In the genomic region with DNA sequence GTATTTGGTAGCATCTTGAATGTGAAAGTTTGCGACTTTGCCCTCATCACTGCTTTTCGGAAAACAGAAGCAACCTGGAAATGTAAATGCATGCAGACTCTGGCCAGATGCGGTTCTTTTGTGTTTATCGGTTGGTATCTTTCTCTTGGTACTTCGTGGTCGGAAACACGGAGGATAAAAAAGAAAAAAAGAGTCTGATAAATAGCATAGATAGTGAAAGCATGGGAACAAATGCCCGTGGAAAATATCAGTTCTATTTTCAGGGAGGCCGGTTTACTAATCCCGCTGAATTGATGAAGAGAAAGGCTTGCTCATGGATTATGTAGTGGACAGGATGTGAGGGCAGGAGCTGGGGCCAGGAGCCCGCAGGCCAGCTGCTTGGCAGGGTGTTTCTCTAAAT, we compare ENCODE assay signal across 8 mouse cellular contexts. TPM values are rescaled to one million over a fixed set of nuclear protein-coding genes. Genes with fewer than 3 reads are reported as not detected.
DNase-seq lines count a peak whose midpoint lies in the region; ATAC-seq and TF ChIP-seq lines count a peak whose summit lies in the region.

No protein-coding gene starts in this region.

- WGBS in spleen, adult 2 months: 6% methylated on average over 11 of the region's 11 CpGs
- WGBS in embryonic facial prominence, embryonic 15.5 days: under 1% methylated on average over 11 of the region's 11 CpGs
- WGBS in intestine, postnatal 0 days: 3% methylated on average over 11 of the region's 11 CpGs
- under 1% methylated on average over 11 of the region's 11 CpGs for WGBS in neural tube, embryonic 15.5 days

- no peak for TF ChIP-seq CTCF in spleen, adult 2 months (IDR thresholded peaks at IDR 0.05; ENCODE audit: extremely low read depth, insufficient read depth, insufficient read length, insufficient replicate concordance)
- TF ChIP-seq CTCF in intestine, postnatal 0 days (IDR thresholded peaks at IDR 0.05; ENCODE audit: low read depth): no peak

- H3K36me3 ChIP-seq in spleen, adult 2 months (ENCODE audit: control insufficient read depth, insufficient read depth, low read length): no peaks in the 10 kb centered on the region
- H3K36me3 ChIP-seq in embryonic facial prominence, embryonic 15.5 days: no peaks in the 10 kb centered on the region
- peaks cover under 1% of the 10 kb centered on the region; the same call in 1 of the 2 replicates for H3K36me3 ChIP-seq in intestine, postnatal 0 days (ENCODE audit: control insufficient read depth, insufficient read depth)
- no peaks in the 10 kb centered on the region for H3K36me3 ChIP-seq in neural tube, embryonic 15.5 days

- H3K9me3 ChIP-seq in embryonic facial prominence, embryonic 15.5 days (replicated peaks): no peaks in the 10 kb centered on the region
- no peaks in the 10 kb centered on the region for H3K9me3 ChIP-seq in intestine, postnatal 0 days (ENCODE audit: control insufficient read depth)
- H3K9me3 ChIP-seq in neural tube, embryonic 15.5 days (replicated peaks): no peaks in the 10 kb centered on the region

- H3K9ac ChIP-seq in embryonic facial prominence, embryonic 15.5 days: peak overlapping the region; percentile 82
- H3K9ac ChIP-seq in intestine, postnatal 0 days (ENCODE audit: low read depth, low read length): peak overlapping the region; percentile 78; the same call in 1 of the 2 replicates
- peak overlapping the region; percentile 78 for H3K9ac ChIP-seq in neural tube, embryonic 15.5 days (replicated peaks)

- no peak for ATAC-seq in embryonic facial prominence, embryonic 15.5 days (ENCODE audit: insufficient number of reproducible peaks, low FRiP score, low TSS enrichment, low read depth)
- ATAC-seq in intestine, postnatal 0 days: no peak
- ATAC-seq in neural tube, embryonic 15.5 days (ENCODE audit: low FRiP score): no peak

- peaks cover 11% of the 10 kb centered on the region for H3K27me3 ChIP-seq in spleen, adult 2 months (ENCODE audit: control insufficient read depth, insufficient read depth, low read length)
- no peaks in the 10 kb centered on the region for H3K27me3 ChIP-seq in embryonic facial prominence, embryonic 15.5 days
- no peaks in the 10 kb centered on the region for H3K27me3 ChIP-seq in intestine, postnatal 0 days (replicated peaks; ENCODE audit: control insufficient read depth, insufficient read depth, low read length)
- no peaks in the 10 kb centered on the region for H3K27me3 ChIP-seq in neural tube, embryonic 15.5 days (replicated peaks)

- no peak for TF ChIP-seq POLR2A in spleen, adult 2 months (IDR thresholded peaks at IDR 0.05; ENCODE audit: low read depth, low read length)

- H3K4me3 ChIP-seq in spleen, adult 2 months (ENCODE audit: extremely low read depth, insufficient read depth, insufficient read length): peak overlapping the region; percentile 91
- peak overlapping the region; percentile 87 for H3K4me3 ChIP-seq in embryonic facial prominence, embryonic 15.5 days (replicated peaks)
- H3K4me3 ChIP-seq in intestine, postnatal 0 days (ENCODE audit: low read depth, low read length): peak overlapping the region; percentile 88
- H3K4me3 ChIP-seq in neural tube, embryonic 15.5 days (replicated peaks): peak overlapping the region; percentile 84

- no peak for DNase-seq in spleen, adult 2 months (ENCODE audit: low read depth in 1 of 2, low spot score in 2 of 2)
- no peak for DNase-seq in spleen, adult 18-20 months
- no peak for DNase-seq in layer of hippocampus, postnatal 14 days (ENCODE audit: low spot score in 2 of 2)
- DNase-seq in urinary bladder, adult 2 months (ENCODE audit: low spot score): no peak
- DNase-seq in right cerebral cortex, adult 2 months (ENCODE audit: low spot score in 2 of 2): no peak

- no peak overlapping the region for H3K27ac ChIP-seq in spleen, adult 2 months (ENCODE audit: insufficient read depth, low read length)
- H3K27ac ChIP-seq in embryonic facial prominence, embryonic 15.5 days (replicated peaks): peak overlapping the region; percentile 97
- H3K27ac ChIP-seq in intestine, postnatal 0 days (ENCODE audit: low read depth, low read length): 0 out of 2 replicates have a peak overlapping the region, but pooled peaks have one; percentile 78
- H3K27ac ChIP-seq in neural tube, embryonic 15.5 days (replicated peaks): peak overlapping the region; percentile 98

- H3K4me2 ChIP-seq in embryonic facial prominence, embryonic 15.5 days (replicated peaks): peak overlapping the region; percentile 51
- peak overlapping the region; percentile 93 for H3K4me2 ChIP-seq in intestine, postnatal 0 days (replicated peaks; ENCODE audit: low read depth)
- H3K4me2 ChIP-seq in neural tube, embryonic 15.5 days: peak overlapping the region; percentile 71

- H3K4me1 ChIP-seq in spleen, adult 2 months (ENCODE audit: control insufficient read depth, insufficient read depth, insufficient read length): peaks cover 5% of the 10 kb centered on the region; the same call in 1 of the 2 replicates
- peaks cover 27% of the 10 kb centered on the region for H3K4me1 ChIP-seq in embryonic facial prominence, embryonic 15.5 days
- H3K4me1 ChIP-seq in intestine, postnatal 0 days (replicated peaks; ENCODE audit: control insufficient read depth, insufficient read depth, low read length): no peaks in the 10 kb centered on the region
- peaks cover 57% of the 10 kb centered on the region for H3K4me1 ChIP-seq in neural tube, embryonic 15.5 days

RNA-seq across cellular contexts. Expression of gene Itsn1, which starts 1.4 kb away (rescaled TPM):
- 21.7 and 36.0 TPM in 2 replicates for polyA plus RNA-seq in spleen, adult 2 months (2012; rRNA removed)
- polyA plus RNA-seq in embryonic facial prominence, embryonic 15.5 days (2015; fragmentation: Nextera tagmentation; extraction: Ambion mirVana): 23.3 and 26.7 TPM in 2 replicates
- polyA plus RNA-seq in intestine, postnatal 0 days (2015; fragmentation: Nextera tagmentation; extraction: Ambion mirVana): 6.2 and 6.5 TPM in 2 replicates
- 44.5 and 48.6 TPM in 2 replicates for polyA plus RNA-seq in neural tube, embryonic 15.5 days (2015; fragmentation: Nextera tagmentation; extraction: Ambion mirVana)
- 100 to 1,000 TPM; 155 to 157 TPM for total RNA-seq in layer of hippocampus, postnatal 14 days (2021)
- polyA plus RNA-seq in urinary bladder, adult 2 months (2012; rRNA removed): 26.0 and 35.3 TPM in 2 replicates

RNA-seq across cellular contexts. Expression of gene Cryzl1, which starts 1.7 kb away (rescaled TPM):
- 11.6 and 11.9 TPM in 2 replicates for polyA plus RNA-seq in spleen, adult 2 months (2012; rRNA removed)
- 71.1 and 75.7 TPM in 2 replicates for polyA plus RNA-seq in embryonic facial prominence, embryonic 15.5 days (2015; fragmentation: Nextera tagmentation; extraction: Ambion mirVana)
- 36.3 and 42.2 TPM in 2 replicates for polyA plus RNA-seq in intestine, postnatal 0 days (2015; fragmentation: Nextera tagmentation; extraction: Ambion mirVana)
- polyA plus RNA-seq in neural tube, embryonic 15.5 days (2015; fragmentation: Nextera tagmentation; extraction: Ambion mirVana): 98.8 and 113 TPM in 2 replicates
- total RNA-seq in layer of hippocampus, postnatal 14 days (2021): 10 to 100 TPM; 79.2 to 87.5 TPM
- polyA plus RNA-seq in urinary bladder, adult 2 months (2012; rRNA removed): 53.7 and 66.1 TPM in 2 replicates

RNA-seq across cellular contexts. Expression of gene Donson, which starts 41.9 kb away (rescaled TPM):
- polyA plus RNA-seq in spleen, adult 2 months (2012; rRNA removed): 13.1 and 22.0 TPM in 2 replicates
- polyA plus RNA-seq in embryonic facial prominence, embryonic 15.5 days (2015; fragmentation: Nextera tagmentation; extraction: Ambion mirVana): 18.2 and 19.0 TPM in 2 replicates
- 6.2 and 6.7 TPM in 2 replicates for polyA plus RNA-seq in intestine, postnatal 0 days (2015; fragmentation: Nextera tagmentation; extraction: Ambion mirVana)
- 19.4 and 21.7 TPM in 2 replicates for polyA plus RNA-seq in neural tube, embryonic 15.5 days (2015; fragmentation: Nextera tagmentation; extraction: Ambion mirVana)
- 10 to 100 TPM; 24.6 TPM for total RNA-seq in layer of hippocampus, postnatal 14 days (2021)
- polyA plus RNA-seq in urinary bladder, adult 2 months (2012; rRNA removed): 7.6 and 13.6 TPM in 2 replicates
